Mouse (Mus musculus): ENCODE results near the gene Mrpl48.
A peak's percentile ranks its signal among the peaks of the same experiment; 100 is the strongest.

Mrpl48 gene

GRCm38 (mm10) chr7:100535831-100536230 lies 72.3 kb downstream of the Mrpl48 start:
- DNase-seq (ENCODE audit: low read depth, low spot score), result no peak

GRCm38 (mm10) chr7:100534216-100534615 lies 73.9 kb downstream of the Mrpl48 start:
- DNase-seq (ENCODE audit: low read depth, low spot score), result no peak

- DNase-seq (ENCODE audit: low read depth, low spot score), result no peak
These were observed 74.6 kb downstream of the Mrpl48 start for GRCm38 (mm10) chr7:100533503-100533902.

- no peak for DNase-seq (ENCODE audit: low read depth, low spot score)
These were observed 77.3 kb downstream of the Mrpl48 start for GRCm38 (mm10) chr7:100530766-100531165.

- DNase-seq (ENCODE audit: low read depth, low spot score), result no peak
These were observed 83.4 kb downstream of the Mrpl48 start for GRCm38 (mm10) chr7:100524669-100525068.

GRCm38 (mm10) chr7:100522222-100522621 lies 85.9 kb downstream of the Mrpl48 start:
- DNase-seq (ENCODE audit: low read depth, low spot score), result no peak

- DNase-seq (ENCODE audit: low read depth, low spot score), result peak; percentile 88
These were observed 87.3 kb downstream of the Mrpl48 start for GRCm38 (mm10) chr7:100520663-100521285.

GRCm38 (mm10) chr7:100520204-100520603 lies 87.9 kb downstream of the Mrpl48 start:
- DNase-seq (ENCODE audit: low read depth, low spot score), result no peak

GRCm38 (mm10) chr7:100514573-100514972 lies 93.5 kb downstream of the Mrpl48 start, which contains the start of gene Dnajb13:
Gene Dnajb13, minus strand, starts transcription at chr7:100514960.
- DNase-seq (ENCODE audit: low read depth, low spot score), result no peak

GRCm38 (mm10) chr7:100511602-100512001 lies 96.5 kb downstream of the Mrpl48 start:
- DNase-seq (ENCODE audit: low read depth, low spot score), result peak; percentile 70

- no peak for DNase-seq (ENCODE audit: low read depth, low spot score)
These were observed 99.4 kb downstream of the Mrpl48 start for GRCm38 (mm10) chr7:100508670-100509069.

- DNase-seq (ENCODE audit: low read depth, low spot score), result no peak
These were observed 101.6 kb downstream of the Mrpl48 start for GRCm38 (mm10) chr7:100506494-100506893.

GRCm38 (mm10) chr7:100504740-100505487 lies 103.2 kb downstream of the Mrpl48 start:
- peak; percentile 20 for DNase-seq (ENCODE audit: low read depth, low spot score)

GRCm38 (mm10) chr7:100503076-100503475 lies 105.0 kb downstream of the Mrpl48 start:
- DNase-seq (ENCODE audit: low read depth, low spot score), result peak; percentile 62

GRCm38 (mm10) chr7:100502374-100502922 lies 105.7 kb downstream of the Mrpl48 start:
- DNase-seq (ENCODE audit: low read depth, low spot score), result peak; percentile 43

- DNase-seq (ENCODE audit: low read depth, low spot score), result peak; percentile 24
These were observed 106.2 kb downstream of the Mrpl48 start for GRCm38 (mm10) chr7:100501844-100502373.

- peak; percentile 32 for DNase-seq (ENCODE audit: low read depth, low spot score)
These were observed 106.9 kb downstream of the Mrpl48 start for GRCm38 (mm10) chr7:100501027-100501843.

- DNase-seq (ENCODE audit: low read depth, low spot score), result peak; percentile 34
These were observed 107.7 kb downstream of the Mrpl48 start for GRCm38 (mm10) chr7:100500276-100500977.

- no peak for DNase-seq (ENCODE audit: low read depth, low spot score)
These were observed 108.6 kb downstream of the Mrpl48 start for GRCm38 (mm10) chr7:100499465-100499864.

- peak; percentile 23 for DNase-seq (ENCODE audit: low read depth, low spot score)
These were observed 110.1 kb downstream of the Mrpl48 start for GRCm38 (mm10) chr7:100497982-100498381.

GRCm38 (mm10) chr7:100497402-100497801 lies 110.7 kb downstream of the Mrpl48 start:
- DNase-seq (ENCODE audit: low read depth, low spot score), result no peak
